Mouse (Mus musculus) forebrain, embryonic 10.5 days (tissue): ENCODE results near the gene Ppp2r5c. TPM values are rescaled to one million over a fixed set of nuclear protein-coding genes. Genes with fewer than 3 reads are reported as not detected.
A peak's percentile ranks its signal among the peaks of the same experiment; 100 is the strongest.

Experiments
- DNase-seq: peaks from one replicate; pipeline ENCODE4 v3.0.0-alpha.2; 2017; ENCODE audit warnings: low spot score; ENCODE audit errors: extremely low spot score
- H3K27ac ChIP-seq: fragments of 300-500 bp; sonication (generic); 2 replicates; pipeline ENCODE4 v1.5.1; 2016; ENCODE audit warnings: mild to moderate bottlenecking
- H3K27me3 ChIP-seq: fragments of 300-500 bp; sonication (generic); 2 replicates; pipeline ENCODE4 v1.6.1; 2016; ENCODE audit warnings: mild to moderate bottlenecking; ENCODE audit not compliant: poor library complexity, severe bottlenecking
- H3K36me3 ChIP-seq: fragments of 300-500 bp; sonication (generic); replicated peaks from 2 replicates; pipeline ENCODE4 v1.6.1; 2016; ENCODE audit warnings: mild to moderate bottlenecking, moderate library complexity
- H3K4me1 ChIP-seq: fragments of 300-500 bp; sonication (generic); 2 replicates; pipeline ENCODE4 v1.6.1; 2016
- H3K4me3 ChIP-seq: fragments of 300-500 bp; sonication (generic); 2 replicates; pipeline ENCODE4 v1.5.1; 2016; ENCODE audit warnings: mild to moderate bottlenecking, moderate library complexity
- H3K9me3 ChIP-seq: fragments of 300-500 bp; sonication (generic); 2 replicates; pipeline ENCODE4 v1.6.1; 2016; ENCODE audit warnings: mild to moderate bottlenecking, moderate library complexity
- WGBS: fragments of 180-500 bp; shearing (Covaris S2); methylation state at CpG from one replicate; pipeline ENCODE4 v1.1.7; 2016; 5-methylcytosine and 5-hydroxymethylcytosine counted together
- polyA plus RNA-seq: library from polyadenylated mRNA; unstranded; fragments of >200 nt; fragmentation: Nextera tagmentation; extraction: Ambion mirVana; gene quantifications from 2 replicates; pipeline ENCODE4 v1.2.1, GENCODE M21; 2016

Gene Ppp2r5c
- polyA plus RNA-seq, 1 experiment from 2014 or later = 135 TPM

DNA sequence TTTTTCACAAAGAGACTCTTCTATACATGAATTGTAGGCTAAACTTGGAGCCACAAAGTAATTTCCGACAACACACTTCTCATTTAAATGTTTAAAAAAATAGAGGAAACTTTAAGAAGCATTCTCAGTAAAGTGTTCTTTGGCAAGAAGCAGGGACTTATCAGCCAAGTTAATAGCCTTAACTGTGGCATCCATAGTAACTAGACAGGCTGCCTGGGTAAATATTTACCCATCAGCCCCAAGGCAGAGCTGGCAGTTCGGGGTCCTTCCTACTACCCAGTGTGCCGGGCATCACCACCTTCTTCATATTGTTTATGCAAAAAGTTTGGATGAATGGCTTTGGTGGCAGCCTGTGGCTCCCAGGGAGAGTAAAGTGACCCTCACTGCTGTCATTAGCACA is 50.1 kb downstream of the Ppp2r5c start:
- peaks cover 22% of the 10 kb centered on the region for H3K36me3 ChIP-seq
- peaks cover 16% of the 10 kb centered on the region for H3K4me1 ChIP-seq
- no peak for DNase-seq
- no peak overlapping the region for H3K4me3 ChIP-seq
- H3K27me3 ChIP-seq = no peaks in the 10 kb centered on the region
- no peak overlapping the region for H3K27ac ChIP-seq
- no peaks in the 10 kb centered on the region for H3K9me3 ChIP-seq
- WGBS = 90% methylated on average over 3 of the region's 3 CpGs

DNA sequence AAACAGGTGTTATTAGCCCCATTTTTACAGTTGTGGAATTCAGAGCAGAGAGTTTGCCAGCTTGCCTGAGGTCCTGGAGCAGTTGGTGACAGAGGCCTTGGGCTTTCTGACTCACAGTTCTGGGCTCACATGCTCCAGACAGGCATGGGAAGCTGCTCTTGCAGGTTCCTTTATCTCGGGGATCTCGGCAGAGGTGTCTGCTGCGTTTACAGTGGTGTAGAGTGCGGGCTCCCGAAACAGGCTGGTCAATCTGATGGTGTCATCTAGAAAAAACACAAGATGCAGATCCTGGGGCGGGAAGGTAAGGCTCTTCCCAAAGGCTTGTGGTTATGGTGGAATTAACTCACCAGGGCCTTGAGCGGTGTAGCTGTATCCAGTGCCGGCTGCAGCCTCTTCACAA is 50.6 kb downstream of the Ppp2r5c start:
- Histone ChIP-seq H3K27me3 (no peaks in the 10 kb centered on the region), H3K9me3 (no peaks in the 10 kb centered on the region), H3K27ac (no peak overlapping the region), H3K36me3 (peaks cover 22% of the 10 kb centered on the region), H3K4me3 (no peak overlapping the region), H3K4me1 (peaks cover 16% of the 10 kb centered on the region)
- 93% methylated on average over 8 of the region's 8 CpGs for WGBS
- DNase-seq = no peak

DNA sequence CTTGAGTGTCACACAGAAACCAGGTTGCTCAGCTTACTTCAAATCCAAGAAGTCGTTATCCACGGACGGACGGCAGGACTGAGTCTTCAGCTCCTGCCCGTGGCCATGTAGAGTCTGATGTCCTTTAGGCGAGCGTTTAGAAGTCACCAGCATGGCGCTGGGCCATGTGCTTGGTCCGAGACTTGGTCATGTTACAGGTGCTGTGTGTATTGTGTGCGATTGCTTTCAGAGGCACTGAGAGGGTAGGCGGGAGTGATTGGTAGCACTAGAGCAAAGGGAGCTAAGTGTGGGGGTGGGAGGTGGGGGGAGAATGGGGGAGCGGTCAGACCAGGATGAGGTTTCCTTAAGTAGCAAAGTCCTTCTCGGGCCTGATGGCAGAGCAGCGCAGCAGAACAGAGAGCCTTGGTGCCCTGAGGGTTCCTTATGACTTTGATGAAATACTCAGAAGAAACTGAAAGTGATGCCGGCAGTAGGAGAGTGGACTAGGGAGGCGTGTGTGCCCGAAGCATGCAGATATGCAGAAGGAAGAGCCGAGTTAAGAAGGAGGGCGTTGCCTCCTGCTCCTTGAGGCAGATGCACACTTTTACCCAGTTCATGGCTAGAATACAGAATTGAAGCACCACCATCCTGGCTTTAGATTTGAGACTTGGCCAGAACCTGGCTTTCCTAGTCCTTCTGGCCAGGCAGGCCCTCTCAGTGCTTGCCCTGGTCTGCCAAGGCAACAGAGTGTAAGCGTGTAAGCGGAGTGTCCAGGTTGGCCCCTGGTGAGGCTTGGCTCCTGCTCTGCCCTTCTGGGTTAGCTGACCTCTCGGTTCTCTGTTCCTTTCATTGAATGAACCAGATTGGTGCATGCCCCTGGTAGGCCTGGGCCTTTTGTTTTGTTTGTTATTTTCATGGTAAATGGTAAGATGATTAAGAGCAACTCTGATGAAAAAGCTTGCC is 51.6 kb downstream of the Ppp2r5c start:
- WGBS = 89% methylated on average over 22 of the region's 22 CpGs
- no peak overlapping the region; the same call in 1 of the 2 replicates for H3K4me3 ChIP-seq
- H3K36me3 ChIP-seq = peaks cover 22% of the 10 kb centered on the region
- H3K4me1 ChIP-seq = peaks cover 19% of the 10 kb centered on the region
- H3K27me3 ChIP-seq = no peaks in the 10 kb centered on the region
- no peak for DNase-seq
- no peaks in the 10 kb centered on the region for H3K9me3 ChIP-seq
- peak overlapping the region; percentile 53; the same call in 1 of the 2 replicates for H3K27ac ChIP-seq

DNA sequence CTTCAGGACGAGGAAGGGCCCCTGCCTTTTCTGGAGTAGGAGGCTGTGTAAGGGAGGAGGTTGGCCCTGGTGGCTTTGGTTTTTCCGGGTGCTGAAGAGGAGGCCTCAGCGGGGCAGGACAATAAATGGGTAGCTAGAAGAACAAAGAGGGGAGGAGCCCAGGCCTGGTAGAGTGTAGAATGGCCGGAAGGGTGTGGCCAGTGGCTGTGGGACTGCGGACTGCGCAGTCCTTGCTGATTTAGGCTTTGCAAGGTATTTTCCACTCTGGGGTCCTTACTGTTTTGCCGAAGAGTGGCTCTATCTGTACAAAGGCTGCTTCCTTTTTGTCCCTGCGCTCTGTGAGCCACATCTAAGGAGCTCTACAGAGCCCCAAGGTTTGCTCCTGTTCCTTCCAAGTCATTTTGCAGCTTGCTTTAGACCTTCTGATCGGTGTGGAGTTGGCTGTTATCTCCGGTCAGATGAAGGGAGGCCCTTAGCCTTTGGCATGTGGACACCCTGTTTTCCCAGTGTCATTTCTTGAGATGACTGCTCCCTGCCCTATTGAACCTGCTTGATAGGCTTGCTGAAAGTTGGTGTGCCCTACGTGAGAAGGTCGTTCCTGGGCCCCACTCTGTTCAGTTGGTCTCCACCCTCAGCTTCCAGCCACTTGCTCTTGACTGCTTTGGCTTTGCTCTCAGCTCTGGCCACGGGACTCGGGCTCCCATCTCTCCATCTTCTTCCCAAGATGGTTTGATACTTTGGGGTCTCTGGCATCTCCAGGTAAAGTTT is 52.5 kb downstream of the Ppp2r5c start:
- 65% methylated on average over 14 of the region's 14 CpGs for WGBS
- Histone ChIP-seq H3K4me3 (no peak overlapping the region; the same call in 1 of the 2 replicates), H3K4me1 (peaks cover 25% of the 10 kb centered on the region), H3K9me3 (no peaks in the 10 kb centered on the region), H3K36me3 (peaks cover 14% of the 10 kb centered on the region), H3K27me3 (no peaks in the 10 kb centered on the region), H3K27ac (peak overlapping the region; percentile 53; the same call in 1 of the 2 replicates)
- no peak for DNase-seq

DNA sequence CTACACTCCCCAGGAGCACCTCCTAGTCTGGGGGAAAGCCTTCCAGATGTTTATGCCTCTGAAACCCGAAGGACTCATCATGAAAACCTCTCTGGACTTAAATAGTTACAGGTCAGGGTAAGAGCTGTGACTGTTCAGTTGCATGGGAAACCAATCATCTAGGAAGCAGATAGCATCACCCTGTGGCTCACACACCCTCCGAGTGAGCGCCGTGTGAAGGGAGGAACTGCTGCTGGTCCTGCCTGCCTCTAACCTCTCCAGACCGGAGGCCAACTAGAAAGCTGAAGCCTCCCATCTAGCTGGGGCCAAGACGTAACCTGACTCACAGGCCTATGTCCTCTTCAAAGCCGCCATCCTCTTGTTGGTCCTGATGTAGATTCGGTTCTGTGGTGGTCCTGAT is 53.2 kb downstream of the Ppp2r5c start:
- H3K27ac ChIP-seq = no peak overlapping the region
- peaks cover 13% of the 10 kb centered on the region for H3K36me3 ChIP-seq
- no peak overlapping the region for H3K4me3 ChIP-seq
- H3K27me3 ChIP-seq = no peaks in the 10 kb centered on the region
- 94% methylated on average over 8 of the region's 8 CpGs for WGBS
- H3K9me3 ChIP-seq = no peaks in the 10 kb centered on the region
- no peak for DNase-seq
- H3K4me1 ChIP-seq = peaks cover 29% of the 10 kb centered on the region

DNA sequence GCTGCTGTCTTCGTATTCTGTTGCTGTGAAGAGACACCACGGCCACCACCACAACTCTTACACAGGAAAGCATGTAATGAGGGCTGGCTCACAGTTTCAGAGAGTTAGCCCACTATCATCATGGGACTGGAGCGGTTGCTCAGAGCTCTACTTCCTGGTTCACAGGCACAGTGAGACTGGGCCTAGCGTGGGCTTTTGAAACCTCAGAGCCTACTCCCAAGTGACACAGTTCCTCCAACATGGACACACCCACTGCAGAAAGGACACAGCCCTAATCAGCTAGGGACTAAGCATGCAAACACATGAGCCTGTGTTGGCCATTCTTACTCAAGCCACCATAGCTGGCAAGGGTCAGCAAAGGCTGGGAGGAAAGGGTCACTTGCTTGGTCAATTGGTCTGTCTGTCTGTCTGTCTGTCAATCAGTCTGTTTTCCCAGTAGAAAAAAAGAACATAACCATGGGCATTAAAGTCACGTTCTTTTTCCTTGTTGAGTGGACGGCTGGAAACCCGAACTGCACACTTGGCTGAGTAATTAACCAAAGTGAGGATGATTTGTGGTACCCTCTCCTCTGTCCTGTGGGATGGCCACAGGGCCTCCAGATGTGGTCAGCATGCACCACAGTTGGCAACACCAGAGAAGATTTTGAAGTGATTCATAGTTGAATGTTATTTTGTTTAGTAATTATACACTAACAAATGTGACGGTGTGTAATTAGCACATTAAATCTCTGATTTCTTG is 56.7 kb downstream of the Ppp2r5c start:
- WGBS = 91% methylated on average over 8 of the region's 8 CpGs
- H3K4me1 ChIP-seq = peaks cover 38% of the 10 kb centered on the region
- H3K9me3 ChIP-seq = no peaks in the 10 kb centered on the region
- no peak overlapping the region for H3K27ac ChIP-seq
- no peak for DNase-seq
- H3K27me3 ChIP-seq = no peaks in the 10 kb centered on the region
- no peak overlapping the region for H3K4me3 ChIP-seq
- peaks cover 7% of the 10 kb centered on the region for H3K36me3 ChIP-seq

DNA sequence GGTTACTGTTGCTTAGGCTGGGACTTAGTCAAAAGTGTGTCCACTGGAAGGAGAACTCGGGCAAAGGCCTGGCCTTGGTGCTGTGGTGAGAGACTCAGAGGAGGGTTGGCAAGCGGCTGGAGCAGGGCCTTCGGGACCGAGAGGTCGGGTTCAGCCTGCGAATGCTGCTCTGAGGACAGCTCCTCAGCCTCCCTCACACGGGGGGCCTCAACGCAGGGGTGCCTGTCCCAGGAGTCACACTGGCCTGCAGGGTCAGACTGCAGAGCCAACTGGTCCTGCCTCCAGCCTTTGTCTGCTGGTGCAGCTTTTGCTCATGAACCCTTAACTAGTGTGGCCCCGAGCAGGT is 57.2 kb downstream of the Ppp2r5c start:
- no peak for DNase-seq
- Histone ChIP-seq H3K4me1 (peaks cover 38% of the 10 kb centered on the region), H3K36me3 (peaks cover 7% of the 10 kb centered on the region), H3K4me3 (no peak overlapping the region), H3K27me3 (no peaks in the 10 kb centered on the region), H3K9me3 (no peaks in the 10 kb centered on the region), H3K27ac (peak overlapping the region; percentile 17; the same call in 1 of the 2 replicates)
- 88% methylated on average over 9 of the region's 9 CpGs for WGBS

DNA sequence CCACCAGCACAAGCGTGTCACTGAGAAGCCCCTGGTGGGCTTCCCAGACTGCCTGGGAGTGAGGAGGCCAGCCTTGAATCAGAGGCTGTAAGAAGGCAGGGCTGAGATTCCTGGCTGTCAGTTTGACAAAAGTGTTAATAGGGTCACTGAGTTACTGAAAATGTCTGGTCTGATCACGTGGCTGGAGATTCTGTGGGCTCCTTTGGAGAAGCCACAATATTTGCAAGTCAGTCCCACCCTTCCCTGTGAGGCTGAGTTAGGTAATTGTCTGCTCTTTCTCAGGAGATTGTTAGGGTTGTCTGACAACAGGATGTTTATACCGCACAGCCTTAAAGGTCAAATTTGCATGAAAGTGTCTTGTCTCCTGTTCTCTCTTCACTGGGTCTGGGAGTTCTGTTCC is 57.9 kb downstream of the Ppp2r5c start:
- WGBS = 76% methylated on average over 3 of the region's 3 CpGs

DNA sequence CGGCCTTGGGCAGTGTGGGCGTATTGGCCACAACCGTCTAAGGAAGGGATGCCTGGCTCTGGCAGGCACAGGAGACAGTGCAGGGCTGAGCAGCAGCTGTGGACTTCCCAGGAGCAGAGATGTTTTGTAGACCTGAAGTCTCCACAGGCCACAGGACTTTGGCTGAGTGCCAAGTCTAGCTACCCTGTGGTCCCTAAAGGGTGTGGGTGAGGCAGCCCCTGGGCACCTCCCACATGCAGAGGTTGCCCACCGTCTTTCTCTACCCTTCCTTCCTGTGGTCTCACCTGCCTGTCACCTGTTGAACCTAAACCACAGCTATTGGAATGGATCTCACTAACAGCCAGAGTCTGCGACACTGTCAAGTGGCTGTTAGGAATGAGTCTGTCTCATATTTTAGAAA is 59.1 kb downstream of the Ppp2r5c start:
- no peaks in the 10 kb centered on the region for H3K27me3 ChIP-seq
- H3K4me1 ChIP-seq = peaks cover 32% of the 10 kb centered on the region
- no peak for DNase-seq
- H3K4me3 ChIP-seq = no peak overlapping the region
- H3K27ac ChIP-seq = no peak overlapping the region
- no peaks in the 10 kb centered on the region for H3K36me3 ChIP-seq
- WGBS = 90% methylated on average over 5 of the region's 5 CpGs
- no peaks in the 10 kb centered on the region for H3K9me3 ChIP-seq

More for the DNA sequence above, 57.9 kb downstream of the Ppp2r5c start:
- Histone ChIP-seq H3K4me1 (peaks cover 32% of the 10 kb centered on the region), H3K4me3 (no peak overlapping the region), H3K27me3 (no peaks in the 10 kb centered on the region), H3K36me3 (peaks cover 6% of the 10 kb centered on the region), H3K9me3 (no peaks in the 10 kb centered on the region), H3K27ac (no peak overlapping the region)
- no peak for DNase-seq

DNA sequence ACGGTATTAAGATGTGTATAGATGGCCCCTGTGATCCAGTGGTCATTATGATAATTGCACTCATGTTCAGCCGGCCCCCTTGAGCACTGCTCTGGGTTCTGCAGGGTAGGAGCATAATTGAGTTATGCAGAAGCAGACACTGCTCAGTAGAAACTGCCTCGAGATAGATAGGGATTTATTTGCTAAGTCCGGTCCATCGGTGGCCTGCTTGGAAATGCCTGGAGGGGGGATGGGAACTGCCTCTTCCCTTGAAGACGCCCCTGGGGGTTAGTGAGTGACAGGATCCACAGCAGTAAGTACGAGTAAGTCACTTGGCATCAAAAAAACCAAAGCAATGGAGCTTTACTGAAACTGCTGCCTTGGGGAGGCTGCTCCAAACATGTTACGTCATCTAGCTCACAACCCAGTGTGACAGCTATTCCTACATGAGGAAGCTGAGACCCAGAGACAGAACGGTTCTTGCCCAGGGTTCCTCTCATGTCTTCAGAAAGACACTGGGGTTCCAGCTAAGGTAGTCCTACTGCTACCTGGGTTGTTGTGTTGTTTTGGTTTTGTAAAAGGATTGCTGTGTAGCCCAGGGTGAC is 60.9 kb downstream of the Ppp2r5c start:
- Histone ChIP-seq H3K36me3 (no peaks in the 10 kb centered on the region), H3K4me1 (peaks cover 32% of the 10 kb centered on the region), H3K27ac (no peak overlapping the region), H3K4me3 (no peak overlapping the region), H3K9me3 (no peaks in the 10 kb centered on the region), H3K27me3 (no peaks in the 10 kb centered on the region)
- WGBS = 69% methylated on average over 9 of the region's 9 CpGs
- no peak for DNase-seq

DNA sequence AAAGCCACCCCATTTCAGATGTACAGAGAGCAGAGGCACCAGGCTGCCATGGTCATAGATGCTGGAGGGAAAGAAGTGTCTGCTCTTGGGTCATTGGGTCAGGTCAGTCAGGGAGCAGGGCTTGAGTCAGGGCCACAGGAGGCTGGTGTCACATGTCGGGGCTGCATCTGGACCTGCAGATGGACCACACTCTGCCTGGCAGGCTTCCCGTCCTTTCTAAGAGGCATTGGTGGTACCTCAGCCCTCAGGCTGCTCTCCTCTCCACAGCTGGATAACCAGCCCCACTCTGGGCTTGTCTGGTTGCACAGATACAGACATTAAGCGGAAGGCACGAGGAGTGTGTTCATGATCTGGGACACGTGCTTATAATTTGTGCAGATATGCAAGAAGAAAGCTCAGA is 61.8 kb downstream of the Ppp2r5c start:
- no peaks in the 10 kb centered on the region for H3K9me3 ChIP-seq
- H3K36me3 ChIP-seq = peaks cover 5% of the 10 kb centered on the region; the same call in 1 of the 2 replicates
- H3K27ac ChIP-seq = 0 out of 2 replicates have a peak overlapping the region, but pooled peaks have one; percentile 4
- H3K4me3 ChIP-seq = no peak overlapping the region
- 71% methylated on average over 5 of the region's 5 CpGs for WGBS
- H3K4me1 ChIP-seq = peaks cover 29% of the 10 kb centered on the region
- DNase-seq = no peak
- no peaks in the 10 kb centered on the region for H3K27me3 ChIP-seq

DNA sequence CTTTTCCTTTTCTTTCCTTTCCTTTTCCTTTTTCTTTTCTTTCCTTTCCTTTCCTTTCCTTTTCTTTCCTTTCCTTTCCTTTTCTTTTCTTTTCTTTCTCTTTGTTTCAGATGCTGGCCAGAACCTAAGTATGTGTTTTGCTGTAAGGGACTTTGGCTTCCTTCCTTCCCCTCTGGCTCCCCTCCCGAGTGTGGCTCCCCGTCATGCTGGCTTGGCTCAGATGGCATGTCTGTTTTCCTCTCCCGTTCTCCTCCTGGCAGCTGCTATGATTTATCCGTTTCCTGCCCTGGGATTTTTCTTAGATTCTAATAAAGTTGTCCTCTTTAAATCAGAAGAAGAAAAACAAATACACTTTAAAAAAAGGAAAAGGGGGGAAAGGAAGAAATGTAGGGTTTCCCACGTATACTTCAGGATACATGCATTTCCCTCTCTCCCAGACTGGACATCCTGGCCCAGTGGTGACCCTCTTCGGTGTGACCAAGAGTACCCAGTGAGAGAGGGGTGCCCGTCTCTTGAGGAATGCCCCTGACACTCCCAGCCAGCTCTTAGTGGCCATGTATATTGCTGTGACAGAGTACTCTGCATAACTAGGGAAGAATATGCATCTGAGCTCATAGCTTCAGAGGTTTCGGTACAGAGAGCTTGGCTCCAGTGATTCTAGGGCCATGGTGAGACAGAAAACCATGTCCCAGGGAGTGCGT is 63.4 kb downstream of the Ppp2r5c start:
- Histone ChIP-seq H3K27ac (no peak overlapping the region), H3K36me3 (peaks cover 6% of the 10 kb centered on the region), H3K27me3 (no peaks in the 10 kb centered on the region), H3K4me3 (no peak overlapping the region), H3K9me3 (no peaks in the 10 kb centered on the region), H3K4me1 (peaks cover 19% of the 10 kb centered on the region)
- 90% methylated on average over 9 of the region's 9 CpGs for WGBS
- no peak for DNase-seq
